Mouse (Mus musculus) brain, embryonic 14.5 days (tissue): ENCODE data around the gene Il2ra.

Source experiments
- CTCF ChIP-seq: fragments of 200-500 bp; IDR thresholded peaks from 2 replicates; pipeline ENCODE4 v1.5.1; 2012; ENCODE audit warnings: inconsistent platforms, mild to moderate bottlenecking, moderate library complexity, borderline replicate concordance; ENCODE audit not compliant: insufficient read depth, insufficient read length; ENCODE audit errors: extremely low read depth
- POLR2A ChIP-seq: fragments of 200-500 bp; IDR thresholded peaks from 2 replicates; pipeline ENCODE4 v1.6.1; 2012; ENCODE audit warnings: mild to moderate bottlenecking, inconsistent platforms, borderline replicate concordance; ENCODE audit not compliant: poor library complexity, insufficient read depth, insufficient read length, severe bottlenecking; ENCODE audit errors: extremely low read depth

DNA sequence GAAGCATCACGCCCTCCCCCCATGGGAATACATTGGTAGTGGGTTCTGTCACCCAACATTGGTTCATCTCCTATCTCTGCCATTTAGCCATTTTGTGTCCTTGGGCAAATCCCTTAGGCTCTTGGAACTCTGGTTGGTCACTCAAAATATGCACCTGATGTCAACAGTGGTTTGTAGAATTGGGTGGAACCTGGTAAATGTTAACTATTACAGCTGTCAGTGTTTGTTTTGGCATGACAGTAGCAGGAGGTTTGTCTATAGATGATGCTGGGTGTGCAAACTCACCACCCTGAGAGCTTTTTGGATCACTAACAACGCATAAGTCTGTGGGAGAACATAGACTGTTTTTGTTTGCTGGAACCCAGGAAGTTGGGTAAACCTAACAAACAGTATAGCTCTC, 76.0 kb downstream of the Il2ra start:
- TF ChIP-seq CTCF = no peak
- TF ChIP-seq POLR2A = no peak
